Mouse (Mus musculus) ES-E14 (cell line): ENCODE data around the gene Lyzl4. TPM values are rescaled to one million over a fixed set of nuclear protein-coding genes. Genes with fewer than 3 reads are reported as not detected.
"Not testable (repeated sequence)": the region's sequence is repeated elsewhere in the genome, so short reads cannot be mapped to it uniquely, and the experiment has no call there.

Experiments
- DNase-seq: peaks from one replicate; pipeline ENCODE4 v3.0.0-alpha.2; 2013; ENCODE audit warnings: low read depth, low spot score
- H3K27ac ChIP-seq: 2 replicates; pipeline ENCODE4 v1.5.1; 2012; ENCODE audit warnings: low read depth, mild to moderate bottlenecking, low read length, moderate library complexity, mixed read lengths; ENCODE audit not compliant: poor library complexity, insufficient read depth, severe bottlenecking
- H3K36me3 ChIP-seq: 2 replicates; pipeline ENCODE4 v1.6.1; 2012; ENCODE audit warnings: mild to moderate bottlenecking, low read length, moderate library complexity, mixed read lengths; ENCODE audit not compliant: control insufficient read depth, poor library complexity, insufficient read depth, severe bottlenecking
- H3K4me1 ChIP-seq, 2 experiments: fragments of 150-350 bp in 1 of 2; sonication (generic) in 1 of 2; 2 replicates each; pipeline ENCODE4 v1.6.1; 2012; ENCODE audit warnings: low read length in 2 of 2, mild to moderate bottlenecking in 1 of 2, mixed read lengths in 1 of 2; ENCODE audit not compliant: control insufficient read depth in 2 of 2, insufficient read depth in 2 of 2, poor library complexity in 1 of 2
- H3K4me3 ChIP-seq, 2 experiments: fragments of 150-350 bp in 1 of 2; sonication (generic) in 1 of 2; 2 replicates each; pipeline ENCODE4 v1.5.1; 2012; ENCODE audit warnings: low read length in 2 of 2, low read depth in 1 of 2, mild to moderate bottlenecking in 1 of 2, mixed read lengths in 1 of 2; ENCODE audit not compliant: insufficient read depth in 1 of 2, poor library complexity in 1 of 2, severe bottlenecking in 1 of 2
- H3K9ac ChIP-seq: 2 replicates; pipeline ENCODE4 v1.6.1; 2012; ENCODE audit warnings: low read depth, mild to moderate bottlenecking, low read length, mixed read lengths; ENCODE audit not compliant: poor library complexity, insufficient read depth, severe bottlenecking
- H3K9me3 ChIP-seq: fragments of 150-350 bp; sonication (generic); 2 replicates; pipeline ENCODE4 v1.6.1; 2012; ENCODE audit warnings: low read depth, mild to moderate bottlenecking, low read length; ENCODE audit not compliant: control insufficient read depth, insufficient read depth
- CHD2 ChIP-seq: IDR thresholded peaks from 2 replicates; pipeline ENCODE4 v1.6.1; 2014; ENCODE audit warnings: mild to moderate bottlenecking, low read depth, low read length, inconsistent platforms
- HCFC1 ChIP-seq: IDR thresholded peaks from 2 replicates; pipeline ENCODE4 v1.6.1; 2012; ENCODE audit warnings: low read length, inconsistent platforms, borderline replicate concordance; ENCODE audit not compliant: insufficient read depth
- MAFK ChIP-seq: IDR thresholded peaks from 2 replicates; pipeline ENCODE4 v1.6.1; 2014; ENCODE audit warnings: mild to moderate bottlenecking, low read depth, low read length, inconsistent platforms; ENCODE audit not compliant: insufficient read depth
- ZC3H11A ChIP-seq: IDR thresholded peaks from 2 replicates; pipeline ENCODE4 v1.6.1; 2012; ENCODE audit warnings: low read depth, mild to moderate bottlenecking, inconsistent platforms, low read length, borderline replicate concordance
- ZNF384 ChIP-seq: IDR thresholded peaks from 2 replicates; pipeline ENCODE4 v1.6.1; 2012; ENCODE audit warnings: low read depth, low read length, inconsistent platforms
- in situ Hi-C, 2 experiments: fragments of 600-800 bp; cut with MboI; formaldehyde crosslinking; loops; one replicate each; pipeline ENCODE4 v1.15.1; 2025; ENCODE audit warnings: low sequenced_read_pairs in 2 of 2, inconsistent platforms in 1 of 2; ENCODE audit not compliant: unreplicated experiment in 2 of 2
- total RNA-seq: library from RNA; depleted of rRNA; stranded (reverse); fragments of 300-350 nt; gene quantifications from 2 replicates; pipeline ENCODE4 v1.2.3, GENCODE M21; 2012

Gene Lyzl4
- total RNA-seq, 1 experiment, result 0.58 TPM

DNA sequence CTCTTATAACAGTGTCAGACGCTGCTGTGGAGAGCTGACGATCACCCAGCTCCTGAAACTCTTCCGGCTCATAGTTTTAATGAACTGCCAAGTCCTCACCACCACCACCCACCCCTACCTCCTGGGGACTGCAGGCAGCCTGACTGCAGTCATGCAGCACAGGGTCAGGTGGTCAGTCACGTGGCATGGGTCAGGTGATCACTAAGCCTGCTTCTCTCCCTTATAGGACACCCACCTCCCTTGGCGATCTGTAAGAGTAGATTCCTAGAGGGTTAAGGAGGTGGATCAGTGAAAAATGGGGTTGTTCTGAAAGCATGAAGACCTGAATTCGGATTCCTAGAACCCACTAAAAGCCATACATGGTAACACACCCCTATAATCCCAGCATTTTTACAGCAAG, 42.3 kb downstream of the Lyzl4 start:
- H3K9ac ChIP-seq, result no peak overlapping the region
- no peak for DNase-seq
- H3K36me3 ChIP-seq, result no peaks in the 10 kb centered on the region
- no peak overlapping the region for H3K4me3 ChIP-seq
- no peaks in the 10 kb centered on the region for H3K9me3 ChIP-seq
- TF ChIP-seq HCFC1 (no peak), MAFK (no peak), ZC3H11A (no peak), CHD2 (no peak), ZNF384 (no peak)
- H3K4me1 ChIP-seq, result peaks cover 0 to 14% of the 10 kb centered on the region in 2 experiments; a peak in 2 of 4 replicates
- in situ Hi-C loops, result loop anchor here in 1 of 2 experiments (10.0 kb wide), 1 partner anchor 115 kb away; no protein-coding TSS in a partner anchor
- no peak overlapping the region for H3K27ac ChIP-seq

- no peak overlapping the region for H3K4me3 ChIP-seq
- no peak overlapping the region for H3K27ac ChIP-seq
- no peak overlapping the region for H3K9ac ChIP-seq
- no peaks in the 10 kb centered on the region for H3K36me3 ChIP-seq
- in situ Hi-C loops, result loop anchor here in 1 of 2 experiments (10.0 kb wide), 1 partner anchor 113 kb away; no protein-coding TSS in a partner anchor
- H3K4me1 ChIP-seq, result peaks cover 0 to 14% of the 10 kb centered on the region in 2 experiments; a peak in 2 of 4 replicates
- H3K9me3 ChIP-seq, result no peaks in the 10 kb centered on the region
- no peak for DNase-seq
- TF ChIP-seq MAFK (no peak), CHD2 (no peak), ZNF384 (no peak), ZC3H11A (no peak), HCFC1 (no peak)
Observed at GRCm38 (mm10) chr9:121598106-121598505, 43.8 kb downstream of the Lyzl4 start.

DNA sequence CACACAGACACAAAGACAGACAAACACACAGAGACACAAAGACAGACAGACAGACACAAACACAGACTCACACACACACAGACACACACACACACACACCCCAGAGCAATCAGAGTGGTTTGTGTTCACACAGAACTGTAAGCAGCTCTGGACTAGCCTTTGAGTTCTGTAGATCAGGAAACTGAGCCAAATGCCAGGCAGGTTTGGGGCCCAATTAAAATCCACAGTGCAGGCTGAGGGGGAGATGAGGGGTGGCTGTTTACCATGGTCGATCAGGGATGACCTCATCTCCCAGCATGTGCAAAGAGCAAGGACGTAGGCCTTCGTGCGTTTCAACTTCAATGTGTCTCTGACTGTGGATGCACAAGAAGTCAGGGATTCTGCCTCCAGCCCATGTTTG, 47.1 kb downstream of the Lyzl4 start:
- no peak overlapping the region for H3K9ac ChIP-seq
- TF ChIP-seq CHD2 (no peak), ZNF384 (no peak), HCFC1 (no peak), MAFK (no peak), ZC3H11A (no peak)
- no peak overlapping the region for H3K4me3 ChIP-seq
- no peaks in the 10 kb centered on the region for H3K9me3 ChIP-seq
- H3K4me1 ChIP-seq, result peaks cover 0 to 3% of the 10 kb centered on the region in 2 experiments; a peak in 1 of 4 replicates
- DNase-seq, result no peak
- H3K36me3 ChIP-seq, result no peaks in the 10 kb centered on the region
- H3K27ac ChIP-seq, result no peak overlapping the region
- in situ Hi-C loops, result loop anchor here in 1 of 2 experiments (10.0 kb wide), 1 partner anchor 110 kb away; no protein-coding TSS in a partner anchor

- not testable (repeated sequence) for H3K9ac ChIP-seq, H3K27ac ChIP-seq, H3K4me1 ChIP-seq, H3K36me3 ChIP-seq, H3K4me3 ChIP-seq, DNase-seq, H3K9me3 ChIP-seq
- in situ Hi-C loops, result loop anchor here in 1 of 2 experiments (10.0 kb wide), 1 partner anchor 109 kb away; no protein-coding TSS in a partner anchor
Observed at GRCm38 (mm10) chr9:121593768-121594167, 48.1 kb downstream of the Lyzl4 start.

DNA sequence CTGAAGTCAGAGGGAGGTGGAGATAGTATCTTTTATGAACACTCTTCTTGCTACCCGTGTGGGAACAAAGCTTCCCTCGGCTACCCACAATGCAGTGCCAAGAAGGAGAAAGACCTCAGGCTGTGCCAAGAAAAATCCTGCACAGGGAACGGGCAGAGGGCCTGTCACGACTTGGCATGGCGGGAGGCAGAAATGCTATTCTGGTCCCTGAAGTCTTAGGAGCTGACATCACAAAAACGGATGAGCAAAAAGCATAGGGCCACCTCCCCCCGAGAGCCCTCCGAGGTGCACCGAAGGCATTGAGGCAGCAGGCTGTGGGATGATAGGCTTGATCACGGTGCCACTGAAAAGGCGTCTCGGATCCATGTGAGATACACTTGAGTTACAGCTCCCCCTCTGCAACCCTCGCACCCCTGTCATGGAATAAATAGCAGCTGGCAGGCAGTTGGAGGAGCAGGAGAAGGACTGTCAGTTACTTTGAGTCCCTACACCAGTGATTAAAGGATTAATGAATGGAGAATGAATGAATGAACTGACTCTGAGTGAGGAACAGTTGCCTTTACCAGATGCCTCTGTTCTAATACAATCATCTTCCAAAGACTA, 48.8 kb downstream of the Lyzl4 start:
- in situ Hi-C loops, result loop anchor here in 1 of 2 experiments (10.0 kb wide), 1 partner anchor 108 kb away; no protein-coding TSS in a partner anchor
- Histone ChIP-seq H3K9ac (no peak overlapping the region), H3K27ac (no peak overlapping the region), H3K9me3 (no peaks in the 10 kb centered on the region), H3K4me1 (peaks cover 0 to 2% of the 10 kb centered on the region in 2 experiments; a peak in 1 of 4 replicates), H3K36me3 (no peaks in the 10 kb centered on the region), H3K4me3 (no peak overlapping the region)
- no peak for TF ChIP-seq ZNF384
- no peak for TF ChIP-seq MAFK
- no peak for TF ChIP-seq HCFC1
- no peak for TF ChIP-seq CHD2
- TF ChIP-seq ZC3H11A, result no peak
- DNase-seq, result no peak
